Mouse (Mus musculus): ENCODE results near the gene Olfr678. TPM values are rescaled to one million over a fixed set of nuclear protein-coding genes. Genes with fewer than 3 reads are reported as not detected.

Olfr678 gene
- polyA plus RNA-seq (2012; rRNA removed) = not detected in 2 replicates

GRCm38 (mm10) chr7:105064175-105064574, at the start of gene Olfr678:
Olfr678 (plus strand) TSS chr7:105064475.

GRCm38 (mm10) chr7:105028360-105028759, 35.9 kb upstream of the Olfr678 start, which contains the start of gene Olfr675:
Olfr675 (minus strand) TSS chr7:105028460.

GRCm38 (mm10) chr7:105032398-105032797, 31.9 kb upstream of the Olfr678 start, which contains the start of gene Olfr676:
Olfr676 (plus strand) TSS chr7:105032698.

DNA sequence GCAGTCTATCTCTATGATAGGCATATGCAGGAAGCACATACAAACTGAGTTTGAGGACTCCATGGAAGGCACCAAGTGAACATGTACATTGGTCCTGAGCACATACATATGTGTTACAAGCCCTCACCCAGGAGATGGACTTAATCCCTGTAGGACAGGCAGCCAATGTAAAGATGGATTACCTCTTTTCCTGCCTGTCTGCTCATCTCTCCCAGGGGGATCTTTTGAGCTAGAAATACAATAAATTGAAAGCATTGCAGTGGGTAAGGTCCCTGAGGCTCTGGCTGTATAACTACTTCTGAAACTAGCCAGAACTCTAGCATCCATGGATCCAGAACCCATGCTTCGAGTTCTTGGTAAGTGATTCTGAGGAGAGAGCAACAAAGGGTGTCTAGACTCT, 16.6 kb downstream of the Olfr678 start, which contains the start of gene Olfr679:
Gene Olfr679 (plus strand): TSS at position 301 of the 400 bp plus-strand sequence.

DNA sequence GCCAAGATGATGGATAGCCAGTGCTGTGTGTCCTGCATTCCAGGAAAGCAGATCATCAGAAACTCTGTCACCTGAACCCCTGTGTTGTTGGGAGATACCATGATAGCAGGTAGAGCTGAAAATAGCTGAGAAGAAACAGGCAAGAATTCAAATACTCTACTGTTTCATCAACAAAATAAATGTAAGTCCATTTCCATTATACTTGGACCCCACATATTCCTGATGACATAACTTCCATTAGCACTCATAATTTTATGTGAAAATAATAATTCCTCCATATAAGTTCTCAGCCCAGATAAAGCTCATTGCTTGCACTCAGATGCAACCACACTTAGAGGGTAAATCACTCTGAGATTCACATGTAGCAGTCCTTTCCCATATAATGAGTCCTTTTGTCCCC, 28.4 kb downstream of the Olfr678 start, which contains the start of gene Olfr680-ps1:
Gene Olfr680-ps1 (minus strand): TSS at position 101 of the 400 bp plus-strand sequence.

GRCm38 (mm10) chr7:105116536-105116935, 52.3 kb downstream of the Olfr678 start, which contains the start of gene Olfr681:
Olfr681 (plus strand) TSS chr7:105116836.

Other genes with a start within 250 kb of the Olfr678 start
- not detected in 2 replicates for gene Usp17lb, start 221.9 kb upstream of the Olfr678 start, polyA plus RNA-seq (2012; rRNA removed)
- gene Usp17la, start 207.5 kb upstream of the Olfr678 start, polyA plus RNA-seq (2012; rRNA removed) = not detected in 2 replicates
- gene Olfr665, start 186.4 kb upstream of the Olfr678 start, polyA plus RNA-seq (2012; rRNA removed) = not detected in 2 replicates
- not detected in 2 replicates for gene Olfr666, start 168.5 kb upstream of the Olfr678 start, polyA plus RNA-seq (2012; rRNA removed)
- gene Olfr667, start 143.0 kb upstream of the Olfr678 start, polyA plus RNA-seq (2012; rRNA removed) = not detected in 2 replicates
- gene Olfr668, start 136.4 kb upstream of the Olfr678 start, polyA plus RNA-seq (2012; rRNA removed) = not detected in 2 replicates
- not detected in 2 replicates for gene Olfr669, start 130.2 kb upstream of the Olfr678 start, polyA plus RNA-seq (2012; rRNA removed)
- gene Olfr670, start 101.9 kb upstream of the Olfr678 start, polyA plus RNA-seq (2012; rRNA removed) = not detected in 2 replicates
- not detected in 2 replicates for gene Olfr671, start 85.3 kb upstream of the Olfr678 start, polyA plus RNA-seq (2012; rRNA removed)
- not detected in 2 replicates for gene Olfr672, start 62.4 kb upstream of the Olfr678 start, polyA plus RNA-seq (2012; rRNA removed)
- gene Olfr675, start 36.0 kb upstream of the Olfr678 start, polyA plus RNA-seq (2012; rRNA removed) = not detected in 2 replicates
- gene Olfr676, start 31.8 kb upstream of the Olfr678 start, polyA plus RNA-seq (2012; rRNA removed) = not detected in 2 replicates
- gene Olfr677, start 13.1 kb upstream of the Olfr678 start, polyA plus RNA-seq (2012; rRNA removed) = not detected in 2 replicates
- not detected in 2 replicates for gene Olfr679, start 16.7 kb downstream of the Olfr678 start, polyA plus RNA-seq (2012; rRNA removed)
- not detected in 2 replicates for gene Olfr680-ps1, start 28.3 kb downstream of the Olfr678 start, polyA plus RNA-seq (2012; rRNA removed)
- gene Olfr681, start 52.4 kb downstream of the Olfr678 start, polyA plus RNA-seq (2012; rRNA removed) = not detected in 2 replicates
- gene Olfr683, start 82.5 kb downstream of the Olfr678 start, polyA plus RNA-seq (2012; rRNA removed) = not detected in 2 replicates
- not detected in 2 replicates for gene Olfr684, start 99.2 kb downstream of the Olfr678 start, polyA plus RNA-seq (2012; rRNA removed)
- gene Olfr685, start 121.5 kb downstream of the Olfr678 start, polyA plus RNA-seq (2012; rRNA removed) = not detected in 2 replicates
- gene Olfr686, start 143.0 kb downstream of the Olfr678 start, polyA plus RNA-seq (2012; rRNA removed) = not detected in 2 replicates
- not detected in 2 replicates for gene Olfr688, start 223.6 kb downstream of the Olfr678 start, polyA plus RNA-seq (2012; rRNA removed)
- gene Olfr689, start 246.7 kb downstream of the Olfr678 start, polyA plus RNA-seq (2012; rRNA removed) = not detected in 2 replicates

Data from stomach, adult 2 months (tissue).